Comparison of ENCODE assay signal across 8 mouse cellular contexts in the genomic region with DNA sequence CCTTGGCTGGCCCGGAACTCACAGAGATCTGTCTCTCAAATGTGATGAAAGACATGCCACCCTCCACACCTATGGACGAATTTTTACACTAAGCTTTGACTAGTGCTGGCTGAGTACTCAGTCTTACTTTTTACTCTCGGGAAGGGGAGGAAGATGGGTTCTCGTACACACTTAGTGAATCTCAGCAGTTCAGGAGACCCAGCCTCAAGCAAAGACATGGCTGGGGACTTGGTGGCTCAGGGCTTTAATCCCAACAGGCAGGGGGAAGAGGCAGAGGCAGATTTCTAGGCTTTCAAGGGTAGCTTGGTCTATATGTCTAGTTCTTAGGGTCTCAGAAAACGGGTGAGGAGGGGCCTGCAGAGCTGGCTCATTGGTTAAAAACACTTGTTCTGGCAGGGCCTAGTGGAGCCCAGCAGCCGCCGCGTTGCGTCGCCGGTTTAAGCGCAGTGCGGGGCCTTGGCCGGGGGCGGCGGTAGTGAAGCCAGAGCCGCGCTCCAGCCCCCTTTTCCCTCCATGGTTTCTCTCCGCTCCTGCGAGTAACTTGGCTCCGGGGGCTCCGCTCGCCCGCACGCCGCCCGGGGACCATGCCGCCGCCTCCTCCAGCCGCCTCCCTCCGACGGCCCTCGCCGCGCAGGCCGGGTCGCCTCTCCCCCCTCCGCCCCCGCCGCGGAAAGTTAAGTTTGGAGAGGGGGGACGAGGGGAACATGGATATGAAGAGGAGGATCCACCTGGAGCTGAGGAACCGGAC. TPM values are rescaled to one million over a fixed set of nuclear protein-coding genes. Genes with fewer than 3 reads are reported as not detected.
DNase-seq lines count a peak whose midpoint lies in the region; ATAC-seq and TF ChIP-seq lines count a peak whose summit lies in the region.

No protein-coding gene starts in this region.

- H3K27ac ChIP-seq in embryonic facial prominence, embryonic 11.5 days (replicated peaks; ENCODE audit: low read depth, low read length) = no peak overlapping the region
- no peak overlapping the region for H3K27ac ChIP-seq in heart, embryonic 11.5 days (ENCODE audit: low read depth, low read length)
- no peak overlapping the region for H3K27ac ChIP-seq in kidney, embryonic 14.5 days (ENCODE audit: low read depth, low read length)
- H3K27ac ChIP-seq in liver, postnatal 0 days (ENCODE audit: low read depth) = no peak overlapping the region
- no peak overlapping the region for H3K27ac ChIP-seq in olfactory bulb, adult 2 months (ENCODE audit: insufficient read depth, low read depth, low read length)

- 8% methylated on average over 38 of the region's 43 CpGs for WGBS in embryonic facial prominence, embryonic 11.5 days
- 7% methylated on average over 39 of the region's 43 CpGs for WGBS in heart, embryonic 11.5 days (ENCODE audit: insufficient replicate concordance)
- 8% methylated on average over 36 of the region's 43 CpGs for WGBS in kidney, embryonic 14.5 days
- WGBS in liver, postnatal 0 days (ENCODE audit: insufficient replicate concordance) = 11% methylated on average over 25 of the region's 43 CpGs
- 8% methylated on average over 42 of the region's 43 CpGs for WGBS in olfactory bulb, adult 2 months

- H3K9ac ChIP-seq in embryonic facial prominence, embryonic 11.5 days (replicated peaks; ENCODE audit: low read length) = peak overlapping the region; percentile 47
- H3K9ac ChIP-seq in heart, embryonic 11.5 days (ENCODE audit: low read depth, low read length) = peak overlapping the region; percentile 52; the same call in 1 of the 2 replicates
- H3K9ac ChIP-seq in kidney, embryonic 14.5 days (ENCODE audit: low read depth, low read length) = peak overlapping the region; percentile 57; the same call in 1 of the 2 replicates
- peak overlapping the region; percentile 38; the same call in 1 of the 2 replicates for H3K9ac ChIP-seq in liver, postnatal 0 days (replicated peaks)

- no peaks in the 10 kb centered on the region for H3K9me3 ChIP-seq in embryonic facial prominence, embryonic 11.5 days (replicated peaks; ENCODE audit: control insufficient read depth, low read length)
- no peaks in the 10 kb centered on the region for H3K9me3 ChIP-seq in heart, embryonic 11.5 days (replicated peaks; ENCODE audit: control insufficient read depth, low read length)
- no peaks in the 10 kb centered on the region for H3K9me3 ChIP-seq in kidney, embryonic 14.5 days (ENCODE audit: control insufficient read depth, low read length)
- H3K9me3 ChIP-seq in liver, postnatal 0 days (ENCODE audit: low read length) = no peaks in the 10 kb centered on the region

- peak; percentile 12 for DNase-seq in layer of hippocampus, adult 11-12 months (ENCODE audit: low spot score)
- DNase-seq in layer of hippocampus, adult 9-10 months (ENCODE audit: low spot score) = no peak
- DNase-seq in embryonic facial prominence, embryonic 11.5 days (ENCODE audit: low spot score) = peak; percentile 82
- DNase-seq in liver, postnatal 0 days = peak; percentile 53
- no peak for DNase-seq in adipocyte (ENCODE audit: low spot score)

- no peaks in the 10 kb centered on the region for H3K36me3 ChIP-seq in embryonic facial prominence, embryonic 11.5 days (replicated peaks; ENCODE audit: control insufficient read depth, insufficient read depth, low read depth, low read length)
- no peaks in the 10 kb centered on the region for H3K36me3 ChIP-seq in heart, embryonic 11.5 days (ENCODE audit: control insufficient read depth, insufficient read depth, low read length)
- H3K36me3 ChIP-seq in kidney, embryonic 14.5 days (ENCODE audit: control insufficient read depth, insufficient read depth, low read length) = no peaks in the 10 kb centered on the region
- H3K36me3 ChIP-seq in liver, postnatal 0 days (replicated peaks; ENCODE audit: insufficient read depth, low read length) = no peaks in the 10 kb centered on the region

- no peak for TF ChIP-seq POLR2A in olfactory bulb, adult 2 months (IDR thresholded peaks at IDR 0.05; ENCODE audit: insufficient read depth, low read depth, low read length)

- H3K27me3 ChIP-seq in embryonic facial prominence, embryonic 11.5 days (ENCODE audit: control insufficient read depth, insufficient read depth, low read length) = no peaks in the 10 kb centered on the region
- no peaks in the 10 kb centered on the region; the same call in 1 of the 2 replicates for H3K27me3 ChIP-seq in heart, embryonic 11.5 days (ENCODE audit: control insufficient read depth, insufficient read depth, low read length)
- no peaks in the 10 kb centered on the region for H3K27me3 ChIP-seq in kidney, embryonic 14.5 days (ENCODE audit: control insufficient read depth, insufficient read depth, low read length)
- 0 out of 2 replicates have a peak, but pooled peaks cover 3% of the 10 kb centered on the region for H3K27me3 ChIP-seq in liver, postnatal 0 days (ENCODE audit: insufficient read depth, low read length)

- TF ChIP-seq CTCF in liver, postnatal 0 days (IDR thresholded peaks at IDR 0.05; ENCODE audit: low read depth) = peak; percentile 30; the same call in 1 of the 2 replicates
- TF ChIP-seq CTCF in olfactory bulb, adult 2 months (IDR thresholded peaks at IDR 0.05; ENCODE audit: insufficient read depth, low read depth, low read length) = no peak

- peak; percentile 75 for ATAC-seq in embryonic facial prominence, embryonic 11.5 days (replicated peaks; ENCODE audit: insufficient number of reproducible peaks, low FRiP score, low TSS enrichment, low read depth)
- peak; percentile 70 for ATAC-seq in heart, embryonic 11.5 days (replicated peaks; ENCODE audit: insufficient number of reproducible peaks, low FRiP score, low TSS enrichment)
- peak; percentile 93 for ATAC-seq in kidney, embryonic 14.5 days (ENCODE audit: low FRiP score, low TSS enrichment)
- peak; percentile 57 for ATAC-seq in liver, postnatal 0 days

- no peaks in the 10 kb centered on the region for H3K4me1 ChIP-seq in embryonic facial prominence, embryonic 11.5 days (ENCODE audit: control insufficient read depth, insufficient read depth, low read length)
- no peaks in the 10 kb centered on the region for H3K4me1 ChIP-seq in heart, embryonic 11.5 days (ENCODE audit: control insufficient read depth, insufficient read depth, low read length)
- H3K4me1 ChIP-seq in kidney, embryonic 14.5 days (ENCODE audit: control insufficient read depth, insufficient read depth, low read length) = no peaks in the 10 kb centered on the region
- H3K4me1 ChIP-seq in liver, postnatal 0 days (ENCODE audit: insufficient read depth) = 0 out of 2 replicates have a peak, but pooled peaks cover 3% of the 10 kb centered on the region
- no peaks in the 10 kb centered on the region for H3K4me1 ChIP-seq in olfactory bulb, adult 2 months (ENCODE audit: control insufficient read depth, insufficient read depth, low read length)

- H3K4me3 ChIP-seq in embryonic facial prominence, embryonic 11.5 days (ENCODE audit: low read depth, low read length) = peak overlapping the region; percentile 27
- H3K4me3 ChIP-seq in heart, embryonic 11.5 days (ENCODE audit: low read depth, low read length) = peak overlapping the region; percentile 37
- peak overlapping the region; percentile 35 for H3K4me3 ChIP-seq in kidney, embryonic 14.5 days (ENCODE audit: low read length)
- peak overlapping the region; percentile 40 for H3K4me3 ChIP-seq in liver, postnatal 0 days (ENCODE audit: low read depth, low read length)
- H3K4me3 ChIP-seq in olfactory bulb, adult 2 months (ENCODE audit: insufficient read depth, low read depth, low read length) = peak overlapping the region; percentile 48

- H3K4me2 ChIP-seq in embryonic facial prominence, embryonic 11.5 days (ENCODE audit: low read depth, low read length) = peak overlapping the region; percentile 43
- peak overlapping the region; percentile 61 for H3K4me2 ChIP-seq in heart, embryonic 11.5 days
- peak overlapping the region; percentile 45 for H3K4me2 ChIP-seq in kidney, embryonic 14.5 days (replicated peaks; ENCODE audit: low read depth, low read length)
- H3K4me2 ChIP-seq in liver, postnatal 0 days (ENCODE audit: low read depth, low read length) = peak overlapping the region; percentile 59

- no peak for TF ChIP-seq EP300 in liver, postnatal 0 days (IDR thresholded peaks at IDR 0.05; ENCODE audit: low read depth)

RNA-seq across cellular contexts. Expression of gene Pramel1, which starts 5.1 kb away (rescaled TPM):
- not detected in 2 replicates for polyA plus RNA-seq in embryonic facial prominence, embryonic 11.5 days (2014; fragmentation: Nextera tagmentation; extraction: Ambion mirVana)
- not detected in 2 replicates for polyA plus RNA-seq in heart, embryonic 11.5 days (2014; fragmentation: Nextera tagmentation; extraction: Ambion mirVana)
- polyA plus RNA-seq in kidney, embryonic 14.5 days (2014; fragmentation: Nextera tagmentation; extraction: Ambion mirVana) = not detected in 2 replicates
- not detected in 2 replicates for polyA plus RNA-seq in liver, postnatal 0 days (2015; fragmentation: Nextera tagmentation; extraction: Ambion mirVana)
- not detected in 2 replicates for polyA plus RNA-seq in olfactory bulb, adult 2 months (2012; ENCODE audit: insufficient read depth, insufficient read length, low replicate concordance, missing spikeins)

RNA-seq across cellular contexts. Expression of gene Pramef8, which starts 23.1 kb away (rescaled TPM):
- polyA plus RNA-seq in embryonic facial prominence, embryonic 11.5 days (2014; fragmentation: Nextera tagmentation; extraction: Ambion mirVana) = 18.7 and 19.0 TPM in 2 replicates
- polyA plus RNA-seq in heart, embryonic 11.5 days (2014; fragmentation: Nextera tagmentation; extraction: Ambion mirVana) = 13.6 and 13.7 TPM in 2 replicates
- 7.5 and 17.7 TPM in 2 replicates for polyA plus RNA-seq in kidney, embryonic 14.5 days (2014; fragmentation: Nextera tagmentation; extraction: Ambion mirVana)
- polyA plus RNA-seq in liver, postnatal 0 days (2015; fragmentation: Nextera tagmentation; extraction: Ambion mirVana) = 2.5 and 3.3 TPM in 2 replicates
- polyA plus RNA-seq in olfactory bulb, adult 2 months (2012; ENCODE audit: insufficient read depth, insufficient read length, low replicate concordance, missing spikeins) = not detected in 2 replicates

RNA-seq across cellular contexts. Expression of gene Lrrc38, which starts 39.6 kb away (rescaled TPM):
- polyA plus RNA-seq in embryonic facial prominence, embryonic 11.5 days (2014; fragmentation: Nextera tagmentation; extraction: Ambion mirVana) = 0.11 and 0.14 TPM in 2 replicates
- polyA plus RNA-seq in heart, embryonic 11.5 days (2014; fragmentation: Nextera tagmentation; extraction: Ambion mirVana) = 0.23 TPM in 1 of 2 replicates, not detected in the other
- polyA plus RNA-seq in kidney, embryonic 14.5 days (2014; fragmentation: Nextera tagmentation; extraction: Ambion mirVana) = not detected in 2 replicates
- not detected in 2 replicates for polyA plus RNA-seq in liver, postnatal 0 days (2015; fragmentation: Nextera tagmentation; extraction: Ambion mirVana)
- polyA plus RNA-seq in olfactory bulb, adult 2 months (2012; ENCODE audit: insufficient read depth, insufficient read length, low replicate concordance, missing spikeins) = not detected in 2 replicates

Comparison
In these comparisons a context has a peak if more than half of its experiments do, and no peak if none do; other contexts are left out.
1. DNase-seq: peak in layer of hippocampus, adult 11-12 months (single experiment), embryonic facial prominence, embryonic 11.5 days (single experiment) and liver, postnatal 0 days (single experiment); none in layer of hippocampus, adult 9-10 months (single experiment) and adipocyte (single experiment).
2. Peak in every context shown above with its lines, with median percentiles within 50 percentile points of each other: ATAC-seq, H3K4me2 ChIP-seq, H3K4me3 ChIP-seq and H3K9ac ChIP-seq.